Mouse (Mus musculus) erythroblast, embryonic 14.5 days (primary cell): ENCODE measurements at regions not wholly inside any gene's neighbourhood (a gene's known extent, or its start where the extent isn't known, plus 50 kb on each side); places are given as distances from the start of the nearest gene placed in this dataset.

Source experiments
- H3K27me3 ChIP-seq: 2 replicates; pipeline ENCODE4 v1.6.1; 2012; ENCODE audit warnings: inconsistent platforms; ENCODE audit not compliant: control insufficient read depth
- H3K36me3 ChIP-seq: 2 replicates; pipeline ENCODE4 v1.6.1; 2012; ENCODE audit warnings: mild to moderate bottlenecking, inconsistent platforms; ENCODE audit not compliant: control insufficient read depth
- H3K4me1 ChIP-seq: 2 replicates; pipeline ENCODE4 v1.6.1; 2012; ENCODE audit warnings: inconsistent platforms; ENCODE audit not compliant: control insufficient read depth
- H3K4me3 ChIP-seq: replicated peaks from 2 replicates; pipeline ENCODE3; 2012; ENCODE audit warnings: moderate library complexity, mild to moderate bottlenecking, inconsistent platforms
- H3K9me3 ChIP-seq: 2 replicates; pipeline ENCODE4 v1.6.1; 2012; ENCODE audit warnings: low read length, inconsistent platforms, mixed read lengths; ENCODE audit not compliant: control insufficient read depth
- GATA1 ChIP-seq: IDR thresholded peaks from 2 replicates; pipeline ENCODE4 v1.6.1; 2012; ENCODE audit warnings: low read length, inconsistent platforms, mixed read lengths
- TAL1 ChIP-seq: IDR thresholded peaks from 3 replicates; pipeline ENCODE4 v1.6.1; 2012; ENCODE audit warnings: low read length, inconsistent platforms, mixed read lengths

DNA sequence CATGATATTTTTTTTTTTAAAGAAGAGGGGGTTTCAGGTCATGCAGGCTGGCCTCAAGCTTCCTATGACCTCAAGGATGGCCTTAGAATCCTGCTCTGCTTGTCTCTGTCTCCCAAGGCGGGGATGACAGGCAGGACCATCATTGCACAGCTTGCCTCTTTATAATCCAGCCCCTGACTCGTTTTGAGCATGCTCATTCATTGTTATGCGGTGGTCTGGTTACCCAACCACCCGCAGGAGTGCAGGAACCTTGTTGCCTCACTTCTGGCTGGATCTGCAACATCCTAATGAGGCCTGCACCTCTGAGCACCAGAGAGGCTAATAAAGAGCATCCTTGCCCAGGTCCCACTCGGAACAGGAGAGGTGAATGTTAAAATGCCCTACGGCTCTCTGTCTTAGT is 63.4 kb downstream of the Irf2bpl start:
- TF ChIP-seq TAL1: no peak
- no peak for TF ChIP-seq GATA1
- Histone ChIP-seq H3K4me3 (no peak overlapping the region), H3K4me1 (peaks cover 43% of the 10 kb centered on the region), H3K9me3 (no peaks in the 10 kb centered on the region), H3K27me3 (peaks cover 5% of the 10 kb centered on the region), H3K36me3 (no peaks in the 10 kb centered on the region)

DNA sequence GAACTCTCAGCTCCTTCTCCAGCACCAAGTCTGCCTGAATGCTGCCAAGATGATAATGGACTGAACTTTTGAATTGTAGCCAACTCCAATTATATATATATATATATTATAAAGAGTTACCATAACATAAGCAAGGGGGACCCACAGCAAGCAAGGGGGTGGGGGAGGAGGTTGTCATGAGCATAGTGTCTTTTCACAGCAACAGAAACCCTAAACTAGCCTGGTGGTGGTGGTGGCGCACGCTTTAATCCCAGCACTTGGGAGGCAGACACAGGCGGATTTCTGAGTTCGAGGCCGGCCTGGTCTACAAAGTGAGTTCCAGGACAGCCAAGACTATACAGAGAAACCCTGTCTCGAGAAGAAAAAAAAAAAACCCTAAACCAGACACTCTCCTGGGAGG is 65.0 kb downstream of the Irf2bpl start:
- Histone ChIP-seq H3K4me1 (peaks cover 31% of the 10 kb centered on the region), H3K27me3 (peaks cover 6% of the 10 kb centered on the region), H3K9me3 (no peaks in the 10 kb centered on the region), H3K4me3 (no peak overlapping the region), H3K36me3 (no peaks in the 10 kb centered on the region)
- TF ChIP-seq GATA1: no peak
- no peak for TF ChIP-seq TAL1

DNA sequence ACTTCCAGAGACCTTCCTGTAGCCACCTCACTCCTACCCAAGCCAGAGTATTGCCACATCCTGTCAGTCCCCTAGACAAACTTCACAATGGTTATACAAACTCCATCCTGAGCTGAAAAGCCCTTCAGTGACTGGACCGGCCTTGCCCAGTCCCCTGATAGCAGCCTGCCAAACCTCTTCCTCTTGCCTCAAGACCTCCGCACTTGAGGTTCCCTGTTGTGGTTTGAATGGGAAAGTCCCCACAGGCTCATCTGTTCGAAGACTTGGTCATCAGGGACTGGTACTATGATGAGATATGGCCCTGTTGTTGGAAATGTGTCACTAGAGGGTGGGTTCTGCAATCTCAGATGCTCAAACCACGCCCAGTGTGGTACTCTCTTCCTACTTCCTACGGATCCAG is 65.4 kb downstream of the Irf2bpl start:
- Histone ChIP-seq H3K9me3 (no peaks in the 10 kb centered on the region), H3K36me3 (no peaks in the 10 kb centered on the region), H3K4me1 (peaks cover 27% of the 10 kb centered on the region), H3K4me3 (no peak overlapping the region), H3K27me3 (peaks cover 6% of the 10 kb centered on the region)
- TF ChIP-seq GATA1 (no peak), TAL1 (no peak)

- peaks cover 6% of the 10 kb centered on the region for H3K27me3 ChIP-seq
- H3K9me3 ChIP-seq: no peaks in the 10 kb centered on the region
- TF ChIP-seq TAL1 (no peak), GATA1 (no peak)
- H3K4me3 ChIP-seq: no peak overlapping the region
- H3K4me1 ChIP-seq: peaks cover 19% of the 10 kb centered on the region
- H3K36me3 ChIP-seq: no peaks in the 10 kb centered on the region
These were observed 66.4 kb downstream of the Irf2bpl start for GRCm38 (mm10) chr12:86818201-86818600.

- H3K4me3 ChIP-seq: no peak overlapping the region
- peaks cover 6% of the 10 kb centered on the region for H3K27me3 ChIP-seq
- H3K9me3 ChIP-seq: no peaks in the 10 kb centered on the region
- TF ChIP-seq TAL1 (no peak), GATA1 (no peak)
- peaks cover 19% of the 10 kb centered on the region for H3K4me1 ChIP-seq
- H3K36me3 ChIP-seq: no peaks in the 10 kb centered on the region
These were observed 67.6 kb downstream of the Irf2bpl start for GRCm38 (mm10) chr12:86816702-86817610.

DNA sequence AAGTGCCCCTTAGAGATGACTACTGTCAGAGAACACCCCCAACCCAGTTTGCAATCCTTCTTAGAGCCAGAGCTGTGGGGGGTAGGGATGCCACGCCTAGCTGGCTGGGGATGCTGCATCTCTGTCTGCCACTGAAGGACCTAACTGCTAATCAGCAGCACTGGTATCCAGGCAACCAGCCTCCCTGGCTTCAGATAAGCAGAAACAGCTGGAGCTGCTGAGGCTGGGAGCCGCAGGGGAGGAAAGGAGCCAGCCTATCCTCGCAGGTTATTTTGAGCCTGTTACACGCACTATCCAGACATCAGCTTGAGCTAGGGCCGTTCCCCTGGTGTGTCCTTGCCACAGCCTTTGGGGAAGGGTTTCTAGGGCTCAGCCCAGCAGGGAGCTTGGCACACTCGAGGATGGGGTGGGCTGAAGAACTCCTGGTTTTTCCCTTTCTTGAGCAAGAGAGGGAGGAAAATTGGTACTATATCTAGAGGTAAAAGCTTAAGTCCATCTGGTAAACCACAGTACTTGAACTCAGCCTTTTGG is 68.4 kb downstream of the Irf2bpl start:
- Histone ChIP-seq H3K4me3 (no peak overlapping the region), H3K9me3 (no peaks in the 10 kb centered on the region)
- TF ChIP-seq GATA1 (peak; percentile 26; the same call in 1 of the 2 replicates), TAL1 (no peak)

DNA sequence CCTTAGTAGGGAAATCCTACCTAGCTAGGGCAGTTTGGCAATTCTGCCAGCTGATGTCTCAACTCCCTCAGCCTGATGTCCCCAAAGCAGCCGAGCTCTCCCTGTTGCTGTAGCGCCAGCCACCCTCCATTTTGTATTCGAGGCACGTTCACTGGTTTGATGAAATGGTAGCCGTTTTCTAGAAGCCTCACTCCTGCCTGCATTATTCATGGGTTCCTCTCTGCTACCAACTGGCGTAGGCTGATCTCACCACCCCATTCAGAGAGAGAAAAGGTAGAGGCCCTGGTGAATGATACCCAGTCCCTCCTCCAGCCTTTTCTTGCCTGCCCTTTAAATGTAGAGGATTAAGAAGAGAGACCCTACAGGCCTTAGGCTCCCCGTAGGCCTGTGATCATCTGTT is 69.9 kb downstream of the Irf2bpl start:
- H3K4me1 ChIP-seq: peaks cover 22% of the 10 kb centered on the region
- H3K9me3 ChIP-seq: no peaks in the 10 kb centered on the region
- H3K36me3 ChIP-seq: no peaks in the 10 kb centered on the region
- peaks cover 6% of the 10 kb centered on the region for H3K27me3 ChIP-seq
- TF ChIP-seq GATA1 (no peak), TAL1 (no peak)
- H3K4me3 ChIP-seq: no peak overlapping the region

More for the DNA sequence above, 68.4 kb downstream of the Irf2bpl start:
- peaks cover 19% of the 10 kb centered on the region for H3K4me1 ChIP-seq
- no peaks in the 10 kb centered on the region for H3K36me3 ChIP-seq
- peaks cover 6% of the 10 kb centered on the region for H3K27me3 ChIP-seq
